ENCODE assay signal across 15 mouse cellular contexts in genomic region chr16:42911326-42911725, GRCm38 (mm10). TPM values are rescaled to one million over a fixed set of nuclear protein-coding genes. Genes with fewer than 3 reads are reported as not detected.
DNase-seq lines count a peak whose midpoint lies in the region; ATAC-seq lines count a peak whose summit lies in the region.
"Had no signal": no experiment of that assay in that cellular context is flagged by ENCODE, and none has a peak within 500 bp of the region (broad histone marks: within the 10 kb centered on the region; RNA-seq: fewer than 3 reads in every experiment).

No protein-coding gene starts in this region.

- H3K36me3 ChIP-seq in forebrain, embryonic 15.5 days: no peaks in the 10 kb centered on the region
- no peaks in the 10 kb centered on the region for H3K36me3 ChIP-seq in forebrain, embryonic 10.5 days (replicated peaks)
- H3K36me3 ChIP-seq in kidney, embryonic 15.5 days: no peaks in the 10 kb centered on the region
- H3K36me3 ChIP-seq: embryonic facial prominence, embryonic 15.5 days; forebrain, embryonic 12.5 days; limb, embryonic 12.5 days had no signal

- H3K27ac ChIP-seq in forebrain, embryonic 15.5 days (replicated peaks): no peak overlapping the region
- H3K27ac ChIP-seq in forebrain, embryonic 10.5 days: no peak overlapping the region
- H3K27ac ChIP-seq in kidney, embryonic 15.5 days: no peak overlapping the region
- H3K27ac ChIP-seq: embryonic facial prominence, embryonic 15.5 days; forebrain, embryonic 12.5 days; kidney, postnatal 0 days; limb, embryonic 12.5 days had no signal

- no peak overlapping the region for H3K4me3 ChIP-seq in forebrain, embryonic 15.5 days
- no peak overlapping the region for H3K4me3 ChIP-seq in forebrain, embryonic 10.5 days
- H3K4me3 ChIP-seq in kidney, embryonic 15.5 days (replicated peaks): no peak overlapping the region
- H3K4me3 ChIP-seq: embryonic facial prominence, embryonic 15.5 days; forebrain, embryonic 12.5 days; limb, embryonic 12.5 days had no signal

- no peaks in the 10 kb centered on the region for H3K27me3 ChIP-seq in forebrain, embryonic 15.5 days
- H3K27me3 ChIP-seq in forebrain, embryonic 10.5 days (ENCODE audit: poor library complexity, severe bottlenecking): no peaks in the 10 kb centered on the region
- H3K27me3 ChIP-seq in kidney, embryonic 15.5 days: no peaks in the 10 kb centered on the region
- H3K27me3 ChIP-seq: embryonic facial prominence, embryonic 15.5 days; forebrain, embryonic 12.5 days; limb, embryonic 12.5 days had no signal

- no peaks in the 10 kb centered on the region for H3K9me3 ChIP-seq in forebrain, embryonic 15.5 days
- H3K9me3 ChIP-seq in forebrain, embryonic 10.5 days: no peaks in the 10 kb centered on the region
- H3K9me3 ChIP-seq in kidney, embryonic 15.5 days (replicated peaks): no peaks in the 10 kb centered on the region
- H3K9me3 ChIP-seq: embryonic facial prominence, embryonic 15.5 days; forebrain, embryonic 12.5 days; limb, embryonic 12.5 days had no signal

- 49% methylated on average over 4 of the region's 4 CpGs for WGBS in forebrain, embryonic 15.5 days
- 80% methylated on average over 4 of the region's 4 CpGs for WGBS in forebrain, embryonic 10.5 days
- 88% methylated on average over 4 of the region's 4 CpGs for WGBS in kidney, embryonic 15.5 days

- DNase-seq in forebrain, embryonic 10.5 days (ENCODE audit: extremely low spot score, low spot score): no peak
- peak; percentile 38 to 72 for DNase-seq in kidney, adult 8-10 months
- DNase-seq in brain, adult 2 months (ENCODE audit: low read depth, low spot score): peak; percentile 72
- DNase-seq in cerebellum, adult 9-10 months: peak; percentile 78
- DNase-seq in spleen, adult 12 weeks (ENCODE audit: low spot score): no peak
- DNase-seq: midbrain, embryonic 14.5 days; right cerebral cortex, postnatal 14 days; thymus, postnatal 4 days had no signal

- no peak for ATAC-seq in forebrain, embryonic 15.5 days (replicated peaks)
- no peak for ATAC-seq in kidney, embryonic 15.5 days (replicated peaks; ENCODE audit: low FRiP score)
- ATAC-seq: hindbrain, embryonic 16.5 days had no signal

- H3K9ac ChIP-seq in forebrain, embryonic 15.5 days (replicated peaks): no peak overlapping the region
- H3K9ac ChIP-seq in kidney, embryonic 15.5 days: no peak overlapping the region
- H3K9ac ChIP-seq: embryonic facial prominence, embryonic 15.5 days; forebrain, embryonic 12.5 days; limb, embryonic 12.5 days had no signal

- peaks cover 34% of the 10 kb centered on the region for H3K4me1 ChIP-seq in forebrain, embryonic 15.5 days
- H3K4me1 ChIP-seq in forebrain, embryonic 10.5 days: peaks cover 28% of the 10 kb centered on the region
- H3K4me1 ChIP-seq in kidney, embryonic 15.5 days: peaks cover 2% of the 10 kb centered on the region; the same call in 1 of the 2 replicates

- 0 out of 2 replicates have a peak overlapping the region, but pooled peaks have one; percentile 14 for H3K4me2 ChIP-seq in forebrain, embryonic 15.5 days (replicated peaks)
- H3K4me2 ChIP-seq in kidney, embryonic 15.5 days: no peak overlapping the region
- H3K4me2 ChIP-seq: embryonic facial prominence, embryonic 15.5 days; forebrain, embryonic 12.5 days; limb, embryonic 12.5 days had no signal

RNA-seq across cellular contexts. Expression of gene Zbtb20, which starts 35.6 kb away (rescaled TPM):
- 143 and 149 TPM in 2 replicates for polyA plus RNA-seq in forebrain, embryonic 15.5 days (2015; fragmentation: Nextera tagmentation; extraction: Ambion mirVana)
- polyA plus RNA-seq in forebrain, embryonic 10.5 days (2016; fragmentation: Nextera tagmentation; extraction: Ambion mirVana): 15.9 and 17.3 TPM in 2 replicates
- polyA plus RNA-seq in kidney, embryonic 15.5 days (2015; fragmentation: Nextera tagmentation; extraction: Ambion mirVana): 41.2 and 42.1 TPM in 2 replicates

Comparison
In these comparisons a context has a peak if more than half of its experiments do, and no peak if none do; other contexts are left out.
1. DNase-seq: peak in kidney, adult 8-10 months (2 of 2), brain, adult 2 months (single experiment) and cerebellum, adult 9-10 months (single experiment); none in forebrain, embryonic 10.5 days (single experiment) and spleen, adult 12 weeks (single experiment).